Mouse (Mus musculus): Measurements from ENCODE around the gene Strap.

The Strap gene

GRCm38 (mm10) chr6:137722220-137722931 is 12.5 kb upstream of the Strap start:
- DNase-seq (ENCODE audit: low spot score in 2 of 2) = no peak

- DNase-seq (ENCODE audit: low spot score in 2 of 2) = no peak
Measured at GRCm38 (mm10) chr6:137723898-137724297, 11.0 kb upstream of the Strap start.

- peak in 1 of 2 experiments; percentile 27 for DNase-seq (ENCODE audit: low spot score in 2 of 2)
Measured at GRCm38 (mm10) chr6:137734460-137734845, 425 bp upstream of the Strap start.

- peak in 1 of 2 experiments; percentile 21 for DNase-seq (ENCODE audit: low spot score in 2 of 2)
Measured at GRCm38 (mm10) chr6:137735671-137736238, 877 bp downstream of the Strap start.

- no peak for DNase-seq (ENCODE audit: low spot score in 2 of 2)
Measured at GRCm38 (mm10) chr6:137740972-137741371, 6.1 kb downstream of the Strap start.

GRCm38 (mm10) chr6:137744700-137745099 is 9.8 kb downstream of the Strap start:
- no peak for DNase-seq (ENCODE audit: low spot score in 2 of 2)

GRCm38 (mm10) chr6:137747174-137747928 is 12.5 kb downstream of the Strap start:
- no peak for DNase-seq (ENCODE audit: low spot score in 2 of 2)

GRCm38 (mm10) chr6:137751551-137752274 is 16.8 kb downstream of the Strap start:
- DNase-seq (ENCODE audit: low spot score in 2 of 2) = no peak

- DNase-seq (ENCODE audit: low spot score in 2 of 2) = no peak
Measured at GRCm38 (mm10) chr6:137752275-137752655, 17.4 kb downstream of the Strap start.

- peak; percentile 78 to 96 for DNase-seq (ENCODE audit: low spot score in 2 of 2)
Measured at GRCm38 (mm10) chr6:137754056-137754856, 19.4 kb downstream of the Strap start, which contains the start of gene Dera. Gene Dera, plus strand, starts transcription at chr6:137754546.

- no peak for DNase-seq (ENCODE audit: low spot score in 2 of 2)
Measured at GRCm38 (mm10) chr6:137754857-137755232, 20.0 kb downstream of the Strap start.

GRCm38 (mm10) chr6:137756310-137756709 is 21.4 kb downstream of the Strap start:
- DNase-seq (ENCODE audit: low spot score in 2 of 2) = peak; percentile 19 to 57

- DNase-seq (ENCODE audit: low spot score in 2 of 2) = no peak
Measured at GRCm38 (mm10) chr6:137757891-137758290, 23.0 kb downstream of the Strap start.

GRCm38 (mm10) chr6:137759681-137760080 is 24.8 kb downstream of the Strap start:
- DNase-seq (ENCODE audit: low spot score in 2 of 2) = no peak

- no peak for DNase-seq (ENCODE audit: low spot score in 2 of 2)
Measured at GRCm38 (mm10) chr6:137760966-137761365, 26.1 kb downstream of the Strap start.

- peak in 1 of 2 experiments; percentile 4 for DNase-seq (ENCODE audit: low spot score in 2 of 2)
Measured at GRCm38 (mm10) chr6:137764572-137765210, 29.8 kb downstream of the Strap start.

- no peak for DNase-seq (ENCODE audit: low spot score in 2 of 2)
Measured at GRCm38 (mm10) chr6:137766177-137766576, 31.3 kb downstream of the Strap start.

GRCm38 (mm10) chr6:137771621-137772250 is 36.9 kb downstream of the Strap start:
- no peak for DNase-seq (ENCODE audit: low spot score in 2 of 2)

- no peak for DNase-seq (ENCODE audit: low spot score in 2 of 2)
Measured at GRCm38 (mm10) chr6:137772918-137773636, 38.2 kb downstream of the Strap start.

- no peak for DNase-seq (ENCODE audit: low spot score in 2 of 2)
Measured at GRCm38 (mm10) chr6:137773637-137774028, 38.8 kb downstream of the Strap start.

All from spleen, postnatal 10 days (tissue).